Mouse (Mus musculus): Measurements from ENCODE around the gene Mxi1. TPM values are rescaled to one million over a fixed set of nuclear protein-coding genes. Genes with fewer than 3 reads are reported as not detected.

The Mxi1 gene
- total RNA-seq, 1 experiment from 2014 or later = 113 TPM

DNA sequence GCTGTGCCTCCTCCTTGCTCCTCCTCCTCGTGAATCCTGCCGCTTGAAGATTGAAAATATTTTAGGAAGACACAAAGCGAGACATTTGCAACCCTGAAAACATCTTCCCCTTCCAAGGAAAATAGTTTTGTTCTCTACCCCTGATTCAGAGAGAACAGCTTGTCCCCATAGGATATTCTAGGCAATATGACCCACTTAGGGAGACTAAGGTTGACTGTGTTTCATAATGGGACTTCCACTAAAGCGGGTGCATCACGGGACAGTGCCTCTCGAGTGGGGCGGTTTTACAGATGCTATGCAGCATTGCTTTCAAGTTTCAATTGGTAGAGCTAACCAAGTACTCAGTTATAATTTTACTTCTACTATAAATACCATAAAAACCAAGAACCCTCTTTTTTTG lies 43.5 kb downstream of the Mxi1 start:
- no peak for ATAC-seq (replicated peaks; ENCODE audit: insufficient number of reproducible peaks, low FRiP score, low TSS enrichment, poor library complexity, severe bottlenecking)

DNA sequence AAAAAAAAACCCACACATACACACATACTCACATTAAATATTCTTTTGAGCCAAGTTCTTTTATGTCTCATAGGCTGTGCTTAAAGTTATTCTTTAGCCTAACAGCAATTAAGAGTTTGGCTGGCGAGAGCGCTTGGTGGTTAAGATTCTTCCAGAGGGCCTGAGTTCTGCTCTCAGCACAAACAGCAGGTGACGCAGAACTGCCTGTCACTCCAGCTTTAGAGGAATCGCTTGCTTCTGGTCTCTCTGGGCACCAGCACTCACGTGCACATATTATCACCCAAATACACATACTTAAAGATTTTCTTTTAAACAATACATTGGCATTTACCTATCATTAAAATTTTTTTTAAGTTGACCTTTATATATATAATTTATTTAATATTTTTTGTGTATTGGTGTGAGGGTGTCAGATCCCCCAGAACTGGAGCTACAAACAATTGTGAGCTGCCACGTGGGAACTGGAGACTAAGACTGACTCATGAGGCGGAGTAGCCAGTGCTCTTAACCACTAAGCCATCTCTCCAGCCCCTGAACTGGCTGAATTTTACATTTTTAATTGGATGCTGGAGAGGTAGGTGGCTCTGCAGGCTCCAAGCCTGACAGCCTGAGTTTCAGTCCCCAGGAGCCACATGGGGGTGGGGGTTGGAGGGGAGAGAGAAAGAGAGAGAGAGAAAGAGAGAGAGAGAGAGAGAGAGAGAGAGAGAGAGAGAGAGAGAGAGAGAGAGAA lies 44.1 kb downstream of the Mxi1 start:
- no peak for ATAC-seq (replicated peaks; ENCODE audit: insufficient number of reproducible peaks, low FRiP score, low TSS enrichment, poor library complexity, severe bottlenecking)

DNA sequence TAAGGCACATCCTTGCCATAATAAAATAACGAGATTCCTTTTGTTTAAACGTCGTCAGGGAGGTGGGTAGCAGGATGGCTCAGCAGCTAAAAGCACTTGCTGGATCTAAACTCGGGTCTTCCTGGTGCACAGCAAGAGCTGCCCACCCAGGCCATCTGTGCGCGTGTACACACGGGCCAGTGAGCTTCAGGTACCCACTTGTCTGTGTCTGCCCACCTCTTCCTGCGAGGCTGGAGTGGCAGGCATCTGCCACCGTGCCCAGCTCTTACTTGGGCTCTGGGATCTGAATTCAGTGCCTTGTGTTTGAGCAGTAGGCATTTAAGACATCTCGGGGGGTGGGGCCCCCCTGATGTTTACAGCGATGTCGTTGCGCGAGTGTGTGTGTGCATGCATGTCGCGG lies 44.7 kb downstream of the Mxi1 start:
- no peak for ATAC-seq (replicated peaks; ENCODE audit: insufficient number of reproducible peaks, low FRiP score, low TSS enrichment, poor library complexity, severe bottlenecking)

DNA sequence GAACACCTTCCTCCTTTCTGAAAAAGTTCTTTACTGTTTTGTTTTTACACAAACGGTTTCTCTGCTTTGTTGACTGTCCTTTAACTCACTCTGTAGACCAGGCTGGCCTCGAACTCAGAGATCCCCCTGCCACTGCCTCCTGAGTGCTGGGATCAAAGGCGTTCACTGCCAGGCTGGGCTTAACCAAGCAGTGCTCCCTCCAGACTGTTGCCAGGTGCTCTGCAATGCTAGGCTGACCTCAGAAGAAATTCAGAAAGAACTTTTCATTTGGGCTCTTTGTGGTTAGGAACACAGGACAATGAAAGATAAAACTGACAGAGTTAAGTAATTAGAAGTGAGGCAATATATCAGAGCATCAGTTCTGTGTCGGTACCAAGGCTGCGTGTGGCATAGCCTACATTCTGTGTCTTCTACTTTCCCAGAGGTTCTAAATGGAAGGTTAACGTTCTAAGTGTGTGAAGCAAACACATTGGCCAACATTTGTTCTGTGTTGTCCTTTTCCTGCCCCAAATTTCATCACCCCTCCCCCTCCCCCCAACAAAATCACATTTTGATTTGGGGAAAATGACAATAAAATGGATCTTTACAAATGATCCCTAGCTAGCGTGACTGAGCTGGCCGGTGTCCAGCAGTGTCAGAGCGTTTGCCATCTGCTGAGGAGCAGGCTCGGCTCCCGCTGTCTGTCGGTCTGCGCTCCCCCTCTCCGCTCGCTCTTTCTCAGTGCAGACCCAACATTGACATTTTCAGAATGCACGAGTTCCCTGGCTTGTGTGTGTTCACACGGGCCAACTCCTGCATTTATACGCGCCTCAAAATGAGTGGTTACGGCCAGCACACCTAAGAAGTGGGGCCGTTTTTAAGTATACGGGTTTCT lies 49.1 kb downstream of the Mxi1 start:
- no peak for ATAC-seq (replicated peaks; ENCODE audit: insufficient number of reproducible peaks, low FRiP score, low TSS enrichment, poor library complexity, severe bottlenecking)

DNA sequence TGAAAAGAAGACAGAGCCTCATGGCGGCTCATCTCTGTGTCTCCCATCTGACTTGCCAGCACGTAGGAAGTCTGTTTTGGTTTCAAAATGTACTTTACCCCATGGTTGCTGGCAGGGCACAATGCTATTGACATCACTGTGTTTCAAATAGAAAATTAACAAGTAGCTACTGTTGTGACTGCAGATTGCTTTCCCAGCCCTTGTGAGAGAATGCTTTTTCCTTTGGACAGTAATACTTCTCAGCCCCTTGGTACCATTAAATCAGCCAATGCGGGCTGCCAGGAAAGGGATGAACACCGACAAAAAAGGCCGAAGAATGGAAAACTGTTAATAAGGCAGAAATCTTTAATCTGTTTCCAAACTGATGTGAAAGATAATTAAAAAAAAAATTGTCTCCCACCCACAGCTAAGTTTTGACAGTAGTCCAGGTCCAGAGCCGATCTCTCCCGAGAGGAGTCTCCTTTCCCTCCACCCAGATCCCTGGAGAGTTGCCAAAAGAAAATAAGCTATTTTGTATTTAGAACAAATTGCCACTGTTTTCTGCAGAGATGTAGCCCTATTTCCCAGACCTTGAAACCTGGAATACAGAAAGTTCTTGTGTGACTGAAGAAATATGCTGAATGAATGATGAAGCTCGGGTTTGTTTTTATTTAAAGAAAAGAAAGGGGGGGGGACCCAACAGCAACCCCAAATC lies 50.1 kb downstream of the Mxi1 start:
- no peak for ATAC-seq (replicated peaks; ENCODE audit: insufficient number of reproducible peaks, low FRiP score, low TSS enrichment, poor library complexity, severe bottlenecking)

DNA sequence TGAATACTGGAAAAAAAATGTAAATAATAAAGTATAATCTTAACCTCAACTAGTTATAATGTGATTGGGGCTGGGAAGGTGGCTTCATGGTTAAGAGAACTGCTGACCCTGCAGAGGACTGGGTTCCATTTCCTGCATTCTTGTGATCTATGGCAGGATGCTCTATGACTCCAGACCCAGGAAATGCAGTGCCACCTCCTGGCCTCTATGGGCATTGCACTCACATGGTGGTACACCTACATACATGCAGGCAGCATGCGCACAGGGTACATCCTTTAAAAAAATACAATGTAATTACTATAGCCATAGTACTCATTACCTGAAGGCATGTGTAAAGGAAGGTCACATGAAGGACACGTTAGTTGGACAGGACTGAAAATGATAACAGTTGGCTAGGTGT lies 52.6 kb downstream of the Mxi1 start:
- ATAC-seq (replicated peaks; ENCODE audit: insufficient number of reproducible peaks, low FRiP score, low TSS enrichment, poor library complexity, severe bottlenecking) = peak; percentile 78

DNA sequence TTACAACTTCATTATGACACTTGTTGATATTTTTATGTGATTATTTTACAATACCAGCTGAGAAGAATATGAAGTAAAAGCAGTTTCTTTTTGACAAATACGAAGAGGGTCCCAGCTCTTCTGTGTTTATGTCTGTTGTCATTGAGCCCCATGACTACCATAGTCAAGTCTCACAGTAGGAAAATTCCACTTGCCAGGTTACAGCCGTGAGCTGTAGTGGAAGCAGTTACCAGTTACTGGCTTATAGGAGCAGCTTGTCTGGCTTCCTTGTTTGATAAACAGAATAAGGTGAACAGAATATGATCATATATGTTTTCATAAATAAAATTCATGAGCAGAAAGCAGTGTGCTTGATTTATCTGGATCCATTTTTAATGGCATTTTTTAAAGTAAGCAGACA lies 54.2 kb downstream of the Mxi1 start:
- ATAC-seq (replicated peaks; ENCODE audit: insufficient number of reproducible peaks, low FRiP score, low TSS enrichment, poor library complexity, severe bottlenecking) = no peak

DNA sequence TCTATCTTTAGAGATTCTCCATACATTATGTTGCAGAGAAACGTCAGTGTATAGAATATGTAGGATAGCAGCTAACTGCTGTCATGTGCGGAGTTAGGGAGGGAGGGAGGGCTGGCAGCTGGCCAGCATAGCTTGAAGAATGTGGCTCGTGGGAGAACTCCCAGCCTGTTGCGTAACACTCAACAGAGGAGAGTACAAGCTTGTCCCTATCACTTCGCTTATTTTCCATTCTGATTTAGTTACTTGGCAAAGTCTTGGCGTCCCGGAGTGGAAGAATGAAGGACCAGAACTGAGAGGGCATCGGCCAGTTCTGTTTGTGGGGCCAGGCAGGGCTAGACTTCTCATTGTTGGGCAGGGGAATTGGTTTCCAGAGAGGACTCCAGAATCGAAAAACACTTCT lies 54.6 kb downstream of the Mxi1 start:
- ATAC-seq (replicated peaks; ENCODE audit: insufficient number of reproducible peaks, low FRiP score, low TSS enrichment, poor library complexity, severe bottlenecking) = no peak

DNA sequence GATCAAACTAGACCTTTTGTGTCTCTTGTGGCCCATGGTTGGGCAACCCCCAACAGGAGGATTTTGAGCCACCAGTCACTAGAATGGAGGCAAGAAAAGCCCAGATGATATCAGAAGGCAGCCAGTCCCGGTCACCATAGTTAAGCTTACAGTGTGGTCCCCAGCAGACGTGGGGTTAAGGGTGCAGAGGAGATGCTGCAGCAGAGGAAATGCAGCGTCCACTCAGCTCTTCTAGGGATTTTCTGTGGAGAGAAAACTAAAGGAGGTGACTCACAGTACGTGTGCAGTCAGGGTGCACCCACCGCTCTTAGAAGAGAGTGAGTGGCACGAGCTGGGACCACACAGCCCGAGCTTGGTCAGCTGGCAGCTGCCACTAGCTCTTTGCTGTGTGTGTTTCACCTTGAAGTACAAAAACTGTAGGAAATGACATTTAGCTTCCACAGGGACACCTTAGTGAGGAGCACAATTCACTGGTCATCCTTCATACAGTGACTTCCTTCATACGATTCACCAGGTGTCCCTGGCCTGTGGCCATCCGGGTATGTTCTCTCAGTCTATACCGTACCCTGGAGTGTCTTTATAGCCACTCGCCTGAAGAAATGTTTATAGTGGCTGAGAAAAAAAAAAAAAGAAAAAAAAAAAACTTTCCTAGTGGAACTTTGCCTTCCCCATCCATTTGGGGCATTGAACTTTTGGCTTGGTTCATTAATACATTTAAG lies 55.9 kb downstream of the Mxi1 start:
- no peak for ATAC-seq (replicated peaks; ENCODE audit: insufficient number of reproducible peaks, low FRiP score, low TSS enrichment, poor library complexity, severe bottlenecking)

DNA sequence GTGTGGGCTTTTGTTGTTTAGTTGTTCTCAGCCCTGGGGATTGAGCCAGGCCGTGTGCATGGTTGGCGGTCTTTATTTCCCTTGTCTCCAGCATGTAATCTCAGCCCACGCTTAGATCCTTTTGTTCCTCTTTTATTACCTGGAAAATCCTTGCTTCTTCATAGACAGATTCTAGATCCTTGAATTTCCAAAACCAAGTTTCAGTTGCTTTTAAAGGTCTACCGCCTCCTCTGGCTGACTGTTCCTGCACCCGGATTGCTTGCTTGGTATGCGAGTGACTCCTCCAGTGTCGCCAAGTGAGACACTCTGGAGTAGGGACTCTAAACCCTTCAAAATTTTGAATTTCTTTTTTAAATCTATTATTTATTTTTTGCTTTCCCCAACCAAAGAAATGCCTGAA lies 56.6 kb downstream of the Mxi1 start:
- ATAC-seq (replicated peaks; ENCODE audit: insufficient number of reproducible peaks, low FRiP score, low TSS enrichment, poor library complexity, severe bottlenecking) = no peak

DNA sequence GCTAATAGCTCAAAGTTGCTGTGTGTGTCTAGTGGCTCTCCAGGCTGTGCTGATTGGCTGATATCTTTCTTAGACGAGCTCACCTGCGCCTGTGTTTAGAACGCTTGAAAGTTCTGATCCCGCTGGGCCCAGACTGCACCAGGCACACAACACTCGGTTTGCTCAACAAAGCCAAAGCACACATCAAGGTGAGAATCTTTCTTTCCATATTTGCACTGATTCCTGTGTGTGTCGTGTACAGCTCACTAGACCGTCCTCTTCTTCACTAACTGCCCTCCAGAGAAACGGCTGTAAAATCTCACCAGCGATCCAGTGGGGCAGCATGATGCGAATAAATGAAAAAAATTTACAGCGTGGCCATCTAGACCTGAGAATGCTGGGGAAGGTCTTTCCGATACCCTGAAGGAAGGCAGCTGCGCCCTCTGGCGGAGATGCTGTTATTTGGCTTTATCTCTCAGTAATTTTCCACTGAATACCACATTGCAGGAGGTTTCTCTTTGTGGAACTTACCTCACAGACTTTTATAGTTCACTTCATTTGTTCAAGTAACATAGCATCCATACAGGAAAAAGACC lies 59.2 kb downstream of the Mxi1 start:
- 0 out of 2 replicates have a peak, but pooled peaks have one; percentile 57 for ATAC-seq (replicated peaks; ENCODE audit: insufficient number of reproducible peaks, low FRiP score, low TSS enrichment, poor library complexity, severe bottlenecking)

DNA sequence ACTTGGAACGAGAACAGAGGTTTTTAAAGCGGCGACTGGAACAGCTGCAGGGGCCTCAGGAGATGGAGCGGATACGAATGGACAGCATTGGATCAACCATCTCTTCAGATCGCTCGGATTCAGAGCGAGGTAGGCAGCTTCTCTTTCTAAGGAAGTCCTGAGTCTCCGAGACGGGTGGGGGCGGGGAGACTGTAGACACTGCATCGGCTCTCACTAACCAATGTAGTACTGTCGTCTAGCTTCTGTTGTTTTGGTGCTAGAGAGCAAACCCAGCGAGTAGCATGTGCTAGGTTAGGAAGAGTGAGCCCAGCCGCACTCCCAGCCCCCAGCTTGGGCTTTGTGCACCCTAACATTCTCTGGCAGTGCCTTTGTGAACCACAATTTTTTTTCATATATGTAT lies 59.9 kb downstream of the Mxi1 start:
- no peak for ATAC-seq (replicated peaks; ENCODE audit: insufficient number of reproducible peaks, low FRiP score, low TSS enrichment, poor library complexity, severe bottlenecking)

DNA sequence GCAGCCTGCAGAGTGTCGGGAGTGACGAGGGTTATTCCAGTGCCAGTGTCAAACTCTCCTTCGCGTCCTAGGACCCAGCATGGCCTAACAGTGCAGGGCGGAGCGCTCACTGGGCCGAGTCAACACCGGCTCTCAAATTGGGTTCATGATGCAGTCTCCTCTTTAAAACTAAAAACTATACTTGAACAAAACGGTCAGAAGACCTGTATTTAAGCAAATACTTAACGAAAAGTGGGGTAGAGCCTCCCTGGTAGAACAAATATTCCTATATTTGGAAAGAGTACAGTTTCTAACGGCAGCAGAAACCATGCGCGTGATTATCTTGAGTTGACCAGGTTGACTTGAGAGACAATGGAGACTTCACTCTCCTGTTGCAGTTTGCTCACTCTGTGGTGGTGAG lies 61.3 kb downstream of the Mxi1 start, which contains the start of gene Gm10197:
Gm10197 (minus strand) TSS at position 101 of the 400 bp plus-strand sequence.
- ATAC-seq (replicated peaks; ENCODE audit: insufficient number of reproducible peaks, low FRiP score, low TSS enrichment, poor library complexity, severe bottlenecking) = no peak

DNA sequence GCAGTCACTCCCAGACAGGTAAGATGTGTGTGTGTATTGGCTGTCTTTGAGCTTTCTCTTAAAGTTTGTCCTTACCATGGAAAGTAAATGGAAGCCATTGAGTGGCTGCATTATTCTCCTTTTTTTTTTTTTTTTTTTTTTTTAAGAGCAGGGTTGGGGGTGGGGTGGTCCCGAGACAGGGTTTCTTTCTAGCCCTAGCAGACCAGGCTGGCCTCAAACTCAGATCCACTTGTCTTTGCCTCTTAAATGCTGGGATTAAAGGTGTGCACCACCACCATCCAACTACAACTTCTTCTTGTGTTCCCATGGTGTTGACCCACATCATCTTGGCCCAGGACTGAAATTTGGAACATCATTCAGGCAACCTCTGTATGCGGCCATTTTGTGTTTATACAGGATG lies 63.3 kb downstream of the Mxi1 start:
- ATAC-seq (replicated peaks; ENCODE audit: insufficient number of reproducible peaks, low FRiP score, low TSS enrichment, poor library complexity, severe bottlenecking) = no peak

DNA sequence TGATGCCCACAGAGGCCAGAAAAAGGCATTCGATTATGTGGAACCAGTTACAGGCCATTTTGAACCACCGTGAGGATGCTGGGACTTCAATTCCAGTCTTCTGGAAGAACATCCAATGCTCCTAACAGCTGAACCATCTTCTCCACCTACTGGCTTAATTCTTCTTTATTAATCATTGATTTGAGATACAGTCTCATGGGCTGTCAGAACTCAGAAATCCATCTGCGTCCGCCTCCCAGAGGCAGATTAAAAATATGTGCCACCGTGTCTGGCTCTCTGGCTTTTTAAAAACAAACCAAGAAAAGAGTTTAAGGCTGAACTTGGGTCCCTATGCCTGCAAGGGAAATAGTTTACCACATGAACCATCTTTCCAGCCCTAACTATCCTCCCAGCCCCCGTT lies 65.0 kb downstream of the Mxi1 start:
- no peak for ATAC-seq (replicated peaks; ENCODE audit: insufficient number of reproducible peaks, low FRiP score, low TSS enrichment, poor library complexity, severe bottlenecking)

DNA sequence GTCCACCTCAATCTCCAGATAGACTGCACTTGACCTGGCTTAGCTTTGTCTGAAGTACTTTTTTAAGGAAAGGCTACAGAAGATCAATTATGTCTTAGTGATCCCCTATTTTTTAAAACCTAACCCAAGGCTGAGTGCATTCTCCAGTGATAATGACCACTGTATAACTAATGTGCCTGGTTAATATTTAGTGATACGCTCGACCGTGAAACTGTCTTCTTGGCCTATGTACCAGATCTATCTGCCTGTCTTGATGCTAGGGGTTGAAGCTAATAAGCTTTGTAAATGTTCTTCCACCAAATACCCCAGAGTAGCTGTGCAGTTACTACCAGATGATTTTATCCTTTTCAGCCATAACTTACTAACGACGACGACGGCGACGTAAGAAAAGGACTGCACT lies 65.5 kb downstream of the Mxi1 start:
- no peak for ATAC-seq (replicated peaks; ENCODE audit: insufficient number of reproducible peaks, low FRiP score, low TSS enrichment, poor library complexity, severe bottlenecking)

DNA sequence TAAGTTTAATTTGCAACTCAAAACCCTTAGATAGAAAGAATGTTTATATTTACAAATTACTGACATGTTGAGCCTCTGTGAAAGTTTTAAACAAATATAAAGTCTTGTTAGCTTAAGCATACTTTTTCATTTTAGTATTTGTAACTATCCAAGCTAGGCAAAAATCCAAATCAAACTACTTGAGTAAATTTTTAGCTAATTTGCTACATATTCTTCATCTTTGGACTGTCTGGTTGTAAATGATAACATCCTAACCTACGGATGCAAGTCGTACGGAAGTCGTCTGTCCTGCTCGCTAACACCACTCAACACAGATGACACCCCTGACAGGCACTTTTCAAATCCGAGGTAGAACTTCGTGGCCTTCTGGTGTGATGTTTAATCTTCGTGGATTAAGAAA lies 67.3 kb downstream of the Mxi1 start:
- ATAC-seq (replicated peaks; ENCODE audit: insufficient number of reproducible peaks, low FRiP score, low TSS enrichment, poor library complexity, severe bottlenecking) = no peak

DNA sequence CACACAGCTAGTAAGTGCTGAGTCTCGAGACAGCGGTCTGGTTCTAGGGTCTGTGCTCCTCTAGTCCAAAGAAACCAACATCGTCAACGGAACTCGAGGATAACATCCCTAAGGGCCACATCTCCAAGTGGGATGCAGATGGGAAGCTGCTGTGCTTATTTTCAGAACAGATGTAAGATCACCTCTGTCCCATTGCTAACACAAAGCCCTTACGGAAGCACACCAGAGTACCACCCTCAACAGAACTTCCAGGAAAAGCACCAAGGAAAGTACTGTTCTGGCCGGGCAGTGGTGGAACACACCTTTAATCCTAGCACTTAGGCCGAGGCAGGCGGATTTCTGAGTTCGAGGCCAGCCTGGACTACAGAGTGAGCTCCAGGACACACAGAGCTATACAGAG lies 68.1 kb downstream of the Mxi1 start:
- no peak for ATAC-seq (replicated peaks; ENCODE audit: insufficient number of reproducible peaks, low FRiP score, low TSS enrichment, poor library complexity, severe bottlenecking)

DNA sequence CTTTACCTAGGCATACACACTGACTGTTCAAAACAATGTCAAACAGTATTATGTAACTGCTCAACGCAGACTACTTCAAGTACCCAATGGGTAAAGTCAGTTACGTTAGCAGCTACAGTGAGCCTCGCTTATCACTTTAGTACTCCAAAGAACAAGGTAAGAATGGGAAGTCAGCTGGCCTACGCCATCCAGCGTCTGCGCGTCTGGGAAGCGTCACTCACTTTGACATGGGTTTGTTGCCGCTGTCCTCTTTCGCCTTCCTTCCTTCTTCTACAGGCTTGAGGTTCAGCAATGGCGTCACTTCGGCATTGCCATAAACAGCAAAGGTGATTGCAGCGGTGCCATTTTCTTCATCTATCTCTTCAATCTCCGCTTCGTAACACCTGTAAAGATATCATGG lies 73.0 kb downstream of the Mxi1 start:
- no peak for ATAC-seq (replicated peaks; ENCODE audit: insufficient number of reproducible peaks, low FRiP score, low TSS enrichment, poor library complexity, severe bottlenecking)

Data from monocyte, adult 5-6 weeks (primary cell).